In the genomic region with DNA sequence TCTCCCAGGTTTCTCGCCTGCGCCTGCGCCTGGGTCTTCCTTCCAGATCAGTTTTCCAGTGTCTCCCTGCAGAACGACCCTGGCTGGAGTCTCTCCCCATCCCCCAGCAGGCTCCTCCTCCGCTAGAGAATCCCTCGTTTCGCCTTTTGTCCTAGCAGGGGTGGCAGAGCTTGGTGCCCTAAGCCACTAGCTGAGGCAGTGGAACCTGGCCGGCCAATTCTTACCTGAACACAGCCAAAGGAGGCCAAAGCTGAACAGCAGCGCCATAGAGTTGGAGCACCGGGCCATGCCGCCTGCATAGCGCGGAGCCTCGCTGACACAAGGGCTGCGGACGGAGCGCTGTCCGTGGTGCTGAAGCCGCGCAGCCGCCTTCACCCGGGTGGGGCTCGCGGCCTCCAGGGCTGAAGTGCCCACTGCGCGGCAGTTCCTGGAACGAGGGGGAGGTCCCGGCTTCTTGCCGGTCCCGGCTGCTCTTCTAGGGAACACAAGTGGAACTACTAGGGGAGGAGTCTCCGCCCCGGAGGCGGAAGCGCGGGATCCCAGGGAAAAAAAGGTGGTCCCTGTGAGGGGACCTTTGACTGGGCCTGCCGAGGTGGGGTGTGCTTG, we compare ENCODE assay signal across 8 mouse cellular contexts. TPM values are rescaled to one million over a fixed set of nuclear protein-coding genes. Genes with fewer than 3 reads are reported as not detected.
DNase-seq lines count a peak whose midpoint lies in the region; ATAC-seq lines count a peak whose summit lies in the region.

A gene (minus strand): TSS at position 514 of the 606 bp plus-strand sequence.

- H3K9me3 ChIP-seq in forebrain, embryonic 10.5 days = no peaks in the 10 kb centered on the region
- H3K9me3 ChIP-seq in heart, embryonic 14.5 days (ENCODE audit: control insufficient read depth, low read length) = no peaks in the 10 kb centered on the region
- H3K9me3 ChIP-seq in kidney, embryonic 15.5 days (replicated peaks) = no peaks in the 10 kb centered on the region
- H3K9me3 ChIP-seq in liver, embryonic 13.5 days (replicated peaks) = no peaks in the 10 kb centered on the region
- no peaks in the 10 kb centered on the region for H3K9me3 ChIP-seq in stomach, embryonic 15.5 days

- peak within 1 kb of the TSS; percentile 63 for H3K27ac ChIP-seq in forebrain, embryonic 10.5 days
- H3K27ac ChIP-seq in heart, embryonic 14.5 days (replicated peaks in 1 of 2; ENCODE audit: control insufficient read depth in 1 of 2, insufficient read depth in 1 of 2, low read depth in 2 of 2, low read length in 2 of 2) = no peak within 1 kb of the TSS
- H3K27ac ChIP-seq in kidney, embryonic 15.5 days = no peak within 1 kb of the TSS
- no peak within 1 kb of the TSS for H3K27ac ChIP-seq in liver, embryonic 13.5 days
- H3K27ac ChIP-seq in stomach, embryonic 15.5 days = no peak within 1 kb of the TSS

- peak; percentile 62; the same call in 1 of the 2 replicates for ATAC-seq in heart, embryonic 14.5 days (ENCODE audit: insufficient number of reproducible peaks, insufficient read depth, low FRiP score, low read depth)
- peak; percentile 92 for ATAC-seq in kidney, embryonic 15.5 days (replicated peaks; ENCODE audit: low FRiP score)
- ATAC-seq in liver, embryonic 13.5 days (ENCODE audit: low read depth) = peak; percentile 68
- ATAC-seq in stomach, embryonic 15.5 days (ENCODE audit: insufficient read depth, low FRiP score, low read depth) = peak; percentile 86

- H3K9ac ChIP-seq in heart, embryonic 14.5 days (ENCODE audit: low read length) = no peak within 1 kb of the TSS
- H3K9ac ChIP-seq in kidney, embryonic 15.5 days = no peak within 1 kb of the TSS
- no peak within 1 kb of the TSS for H3K9ac ChIP-seq in liver, embryonic 13.5 days
- H3K9ac ChIP-seq in stomach, embryonic 15.5 days = no peak within 1 kb of the TSS

- peaks cover 20% of the 10 kb centered on the region for H3K4me1 ChIP-seq in forebrain, embryonic 10.5 days
- peaks cover 0 to 2% of the 10 kb centered on the region in 2 experiments; a peak in 1 of 4 replicates for H3K4me1 ChIP-seq in heart, embryonic 14.5 days (ENCODE audit: control insufficient read depth in 2 of 2, insufficient read depth in 2 of 2, low read length in 2 of 2)
- H3K4me1 ChIP-seq in kidney, embryonic 15.5 days = peaks cover 10% of the 10 kb centered on the region
- peaks cover 7% of the 10 kb centered on the region; the same call in 1 of the 2 replicates for H3K4me1 ChIP-seq in liver, embryonic 13.5 days (replicated peaks)
- H3K4me1 ChIP-seq in stomach, embryonic 15.5 days = peaks cover 6% of the 10 kb centered on the region; the same call in 1 of the 2 replicates

- DNase-seq in CD8-positive naive resting alpha-beta T cell, adult 2 months (ENCODE audit: low read depth in 2 of 2, low spot score in 2 of 2) = peak; percentile 60 to 65
- DNase-seq in c-Kit-positive CD71-negative TER-119-negative erythroid progenitor cells, embryonic 14.5 days (ENCODE audit: low read depth) = peak; percentile 67
- DNase-seq in forebrain, embryonic 10.5 days (ENCODE audit: extremely low spot score, low spot score) = peak; percentile 80
- peak; percentile 58 for DNase-seq in liver, embryonic 13.5 days
- peak; percentile 34 to 61 for DNase-seq in natural killer cell, adult 2 months (ENCODE audit: low spot score in 2 of 2)

- peaks cover 23% of the 10 kb centered on the region for H3K27me3 ChIP-seq in forebrain, embryonic 10.5 days (ENCODE audit: poor library complexity, severe bottlenecking)
- H3K27me3 ChIP-seq in heart, embryonic 14.5 days (ENCODE audit: control insufficient read depth, insufficient read depth, low read length) = peaks cover 33% of the 10 kb centered on the region
- peaks cover 7% of the 10 kb centered on the region; the same call in 1 of the 2 replicates for H3K27me3 ChIP-seq in kidney, embryonic 15.5 days
- peaks cover 50% of the 10 kb centered on the region for H3K27me3 ChIP-seq in liver, embryonic 13.5 days
- 0 out of 2 replicates have a peak, but pooled peaks cover 4% of the 10 kb centered on the region for H3K27me3 ChIP-seq in stomach, embryonic 15.5 days (replicated peaks)

- peaks cover 2% of the 10 kb centered on the region; the same call in 1 of the 2 replicates for H3K36me3 ChIP-seq in forebrain, embryonic 10.5 days (replicated peaks)
- H3K36me3 ChIP-seq in heart, embryonic 14.5 days (ENCODE audit: control insufficient read depth, insufficient read depth, low read length) = no peaks in the 10 kb centered on the region
- H3K36me3 ChIP-seq in kidney, embryonic 15.5 days = no peaks in the 10 kb centered on the region
- H3K36me3 ChIP-seq in liver, embryonic 13.5 days = no peaks in the 10 kb centered on the region
- H3K36me3 ChIP-seq in stomach, embryonic 15.5 days = no peaks in the 10 kb centered on the region

- H3K4me3 ChIP-seq in forebrain, embryonic 10.5 days = peak within 1 kb of the TSS; percentile 49
- H3K4me3 ChIP-seq in heart, embryonic 14.5 days (ENCODE audit: control insufficient read depth in 1 of 2, insufficient read depth in 1 of 2, low read depth in 1 of 2, low read length in 2 of 2) = no peak within 1 kb of the TSS
- H3K4me3 ChIP-seq in kidney, embryonic 15.5 days (replicated peaks) = peak within 1 kb of the TSS; percentile 29
- H3K4me3 ChIP-seq in liver, embryonic 13.5 days (replicated peaks) = no peak within 1 kb of the TSS
- H3K4me3 ChIP-seq in stomach, embryonic 15.5 days (replicated peaks) = peak within 1 kb of the TSS; percentile 7; the same call in 1 of the 2 replicates

- WGBS in forebrain, embryonic 10.5 days = under 1% methylated on average over 36 of the region's 36 CpGs
- WGBS in heart, embryonic 14.5 days = under 1% methylated on average over 36 of the region's 36 CpGs
- WGBS in kidney, embryonic 15.5 days = under 1% methylated on average over 36 of the region's 36 CpGs
- 2% methylated on average over 36 of the region's 36 CpGs for WGBS in liver, embryonic 13.5 days (ENCODE audit: insufficient replicate concordance)
- 1% methylated on average over 36 of the region's 36 CpGs for WGBS in stomach, embryonic 15.5 days

- peak within 1 kb of the TSS; percentile 53 for H3K4me2 ChIP-seq in heart, embryonic 14.5 days (ENCODE audit: low read length)
- peak within 1 kb of the TSS; percentile 60 for H3K4me2 ChIP-seq in kidney, embryonic 15.5 days
- peak within 1 kb of the TSS; percentile 21; the same call in 1 of the 2 replicates for H3K4me2 ChIP-seq in liver, embryonic 13.5 days
- peak within 1 kb of the TSS; percentile 39 for H3K4me2 ChIP-seq in stomach, embryonic 15.5 days

RNA-seq across cellular contexts. Expression of the gene that starts here (rescaled TPM):
- 2.4 and 3.8 TPM in 2 replicates for polyA plus RNA-seq in forebrain, embryonic 10.5 days (2016; fragmentation: Nextera tagmentation; extraction: Ambion mirVana)
- polyA plus RNA-seq in heart, embryonic 14.5 days (2014; fragmentation: Nextera tagmentation; extraction: Ambion mirVana) = 0.24 and 0.38 TPM in 2 replicates
- polyA plus RNA-seq in kidney, embryonic 15.5 days (2015; fragmentation: Nextera tagmentation; extraction: Ambion mirVana) = 0.57 and 0.75 TPM in 2 replicates
- 0.16 and 0.20 TPM in 2 replicates for polyA plus RNA-seq in liver, embryonic 13.5 days (2015; fragmentation: Nextera tagmentation; extraction: Ambion mirVana)
- polyA plus RNA-seq in stomach, embryonic 15.5 days (2015; fragmentation: Nextera tagmentation; extraction: Ambion mirVana) = 1.4 and 1.6 TPM in 2 replicates

Comparison
In these comparisons a context has a peak if more than half of its experiments do, and no peak if none do; other contexts are left out.
1. Peak in ATAC-seq and H3K4me2 ChIP-seq in heart, embryonic 14.5 days; RNA of the gene not detected or under 1 TPM.
2. Peak in ATAC-seq, H3K4me3 ChIP-seq and H3K4me2 ChIP-seq in kidney, embryonic 15.5 days; RNA of the gene not detected or under 1 TPM.
3. Peak in DNase-seq, ATAC-seq and H3K4me2 ChIP-seq in liver, embryonic 13.5 days; RNA of the gene not detected or under 1 TPM.
4. H3K4me3 ChIP-seq: peak in forebrain, embryonic 10.5 days (single experiment) and stomach, embryonic 15.5 days (single experiment); none in heart, embryonic 14.5 days (0 of 2) and liver, embryonic 13.5 days (single experiment).
5. Peak in every context shown above with its lines, with median percentiles within 50 percentile points of each other: DNase-seq, ATAC-seq and H3K4me2 ChIP-seq.